Mouse (Mus musculus): ENCODE results near the gene Lifr.

Lifr gene

GRCm38 (mm10) chr15:7081795-7082194, 8.6 kb upstream of the Lifr start:
- DNase-seq: no peak

DNA sequence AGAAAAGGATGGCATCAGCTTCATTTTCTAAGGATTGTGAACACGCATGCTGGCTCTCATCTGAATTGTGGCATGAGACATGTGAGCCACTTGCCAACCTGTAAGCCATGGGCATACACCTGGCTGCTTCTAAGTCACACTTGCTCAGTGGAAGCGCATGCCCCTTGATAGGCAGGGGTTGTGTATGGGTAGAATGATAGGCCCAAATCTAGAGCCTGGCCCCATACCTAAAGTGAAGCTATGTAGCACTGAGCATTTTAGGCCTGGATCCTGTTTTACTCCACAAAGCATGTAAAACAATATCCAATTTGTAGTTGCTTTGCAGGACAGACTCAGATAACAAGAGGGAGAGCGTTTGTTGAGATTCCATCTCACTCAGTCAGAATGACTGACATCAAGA, 7.5 kb upstream of the Lifr start:
- DNase-seq: no peak

- peak; percentile 38 to 56 for DNase-seq
Observed at GRCm38 (mm10) chr15:7084780-7085497, 5.5 kb upstream of the Lifr start.

DNA sequence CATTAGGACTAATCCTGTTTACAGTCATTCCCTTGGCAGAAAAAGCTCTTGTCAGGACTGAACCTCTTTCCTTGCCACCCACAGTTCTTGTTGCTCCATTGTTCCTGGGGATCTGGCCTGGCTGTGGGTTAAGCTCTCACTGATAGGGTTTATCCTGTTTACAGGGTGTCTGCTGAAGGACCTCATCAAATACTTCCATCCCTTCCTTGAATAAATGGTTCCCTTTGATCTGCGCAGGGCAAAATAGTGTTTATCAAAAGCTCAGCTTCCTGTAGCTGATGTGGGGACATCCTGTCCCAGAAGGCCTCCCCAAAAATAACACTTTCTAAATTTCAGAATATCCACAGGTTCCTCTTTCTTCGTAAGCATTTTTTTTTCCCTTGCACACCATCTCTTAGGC, 1.7 kb upstream of the Lifr start:
- DNase-seq: no peak

DNA sequence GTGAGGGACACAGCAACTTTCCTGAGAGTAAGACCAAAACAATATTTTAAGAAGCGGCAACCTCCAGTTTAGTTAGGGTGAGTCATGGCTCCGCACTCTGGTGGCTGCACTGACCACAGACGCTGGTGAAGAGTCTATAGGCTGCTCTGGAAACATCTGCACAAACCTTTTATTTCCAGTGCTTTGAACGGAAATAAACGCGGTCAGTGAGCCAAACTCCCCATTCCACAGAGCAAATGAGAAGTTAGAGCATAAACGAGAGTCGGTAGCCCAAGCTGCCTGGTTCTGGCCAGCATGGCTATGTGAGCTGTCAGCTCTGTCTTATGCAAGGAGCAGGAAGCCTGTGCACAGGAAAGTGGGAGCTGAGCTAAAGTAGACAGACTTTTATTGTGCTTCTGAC, 1.9 kb downstream of the Lifr start:
- no peak for DNase-seq

DNA sequence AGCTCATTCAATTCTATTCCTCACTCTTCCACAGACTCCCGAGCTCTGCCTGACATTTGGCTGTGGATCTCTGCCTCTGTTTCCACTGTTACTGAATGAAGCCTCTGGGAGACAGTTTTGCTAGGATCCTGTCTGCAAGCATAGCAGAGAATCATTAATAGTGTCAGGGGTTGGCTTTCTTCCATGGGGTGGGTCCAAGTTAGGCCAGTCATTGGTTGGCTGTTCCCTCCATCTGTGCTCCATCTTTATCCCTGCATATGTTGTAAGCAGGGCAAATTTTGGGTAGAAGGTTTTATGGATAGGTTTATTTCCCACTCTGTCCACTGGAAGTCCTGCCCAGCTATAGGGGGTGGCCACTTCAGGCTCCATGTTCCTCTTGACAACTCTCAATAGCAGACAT, 9.0 kb downstream of the Lifr start:
- peak; percentile 42 to 54 for DNase-seq

DNA sequence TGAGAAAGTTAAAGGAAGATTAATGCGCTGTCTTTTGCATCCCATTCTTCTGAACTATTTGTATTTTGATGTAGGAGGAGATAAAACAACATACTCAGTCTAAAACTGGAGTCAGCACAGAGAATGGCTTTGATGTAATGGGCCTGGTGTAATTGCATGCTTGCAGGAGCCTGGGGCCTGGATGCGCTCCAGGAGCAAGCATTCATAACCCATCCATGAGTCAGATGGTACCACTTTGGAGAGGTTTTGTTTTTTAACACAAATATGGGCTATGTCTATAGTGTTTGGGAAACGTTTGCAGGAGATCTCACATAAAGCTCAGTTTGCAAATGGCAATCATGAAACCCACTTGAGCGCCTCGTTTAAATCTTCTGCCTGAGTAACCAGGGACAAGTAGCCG, 9.8 kb downstream of the Lifr start:
- peak in 1 of 2 experiments; percentile 25 for DNase-seq

DNA sequence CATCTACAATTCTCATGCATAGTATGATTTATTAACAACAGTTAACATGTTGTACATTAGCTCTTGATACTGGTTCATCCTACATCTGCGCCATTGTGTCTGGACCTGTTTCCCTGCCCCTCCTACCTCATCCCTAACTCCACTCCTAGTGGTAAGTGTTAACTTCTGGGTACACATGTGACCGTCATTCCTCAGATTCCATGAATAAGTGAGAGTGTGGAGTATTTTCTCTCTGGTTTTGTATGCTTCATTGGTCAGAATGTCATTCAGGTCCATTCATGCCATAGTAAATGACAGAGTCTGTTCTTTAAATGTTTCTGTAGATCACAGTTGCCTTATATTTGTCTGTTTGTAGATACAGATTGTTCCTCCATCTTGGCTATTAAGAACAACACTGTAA, 12.6 kb downstream of the Lifr start:
- no peak for DNase-seq

DNA sequence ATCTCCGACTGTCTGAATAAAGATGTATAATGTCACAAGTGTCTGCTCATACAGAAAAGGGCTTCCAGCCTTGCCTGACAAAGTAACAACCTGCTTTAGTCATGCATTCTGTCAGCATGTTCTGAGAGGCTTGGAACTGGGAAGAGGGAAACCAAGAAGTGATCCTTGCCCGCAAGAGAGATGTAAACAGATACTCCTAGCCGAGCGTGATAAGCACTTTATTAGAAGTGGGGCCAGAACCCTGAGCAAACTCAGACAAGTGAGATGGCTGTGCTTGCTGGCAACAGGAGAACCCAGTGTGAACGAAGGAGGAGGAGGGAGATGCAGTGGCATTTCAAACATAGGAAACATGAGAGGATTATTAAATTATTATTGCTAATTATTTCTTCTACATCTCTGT, 14.8 kb downstream of the Lifr start:
- no peak for DNase-seq

DNA sequence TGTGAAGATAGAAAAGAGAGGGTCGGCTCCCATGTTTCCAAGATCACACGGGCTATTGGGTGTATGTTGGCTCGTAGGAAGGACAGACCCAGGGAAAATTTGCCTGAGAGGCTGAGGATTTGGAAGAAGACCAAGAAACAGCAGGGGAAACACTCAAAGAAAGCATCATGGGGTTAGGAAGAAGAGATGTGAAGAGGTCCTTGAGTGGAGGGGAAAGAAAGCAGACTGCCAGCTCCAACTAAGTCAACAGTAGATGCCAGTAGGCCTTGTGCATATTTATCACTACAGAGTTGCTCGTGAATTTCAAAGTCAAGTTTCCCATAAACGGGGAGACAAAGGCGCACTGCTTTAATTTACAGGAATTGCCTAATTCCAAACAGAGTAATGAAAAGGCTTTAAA, 17.7 kb downstream of the Lifr start:
- no peak for DNase-seq

GRCm38 (mm10) chr15:7112227-7112907, 22.0 kb downstream of the Lifr start:
- no peak for DNase-seq

- no peak for DNase-seq
Observed at GRCm38 (mm10) chr15:7113906-7114305, 23.5 kb downstream of the Lifr start.

DNA sequence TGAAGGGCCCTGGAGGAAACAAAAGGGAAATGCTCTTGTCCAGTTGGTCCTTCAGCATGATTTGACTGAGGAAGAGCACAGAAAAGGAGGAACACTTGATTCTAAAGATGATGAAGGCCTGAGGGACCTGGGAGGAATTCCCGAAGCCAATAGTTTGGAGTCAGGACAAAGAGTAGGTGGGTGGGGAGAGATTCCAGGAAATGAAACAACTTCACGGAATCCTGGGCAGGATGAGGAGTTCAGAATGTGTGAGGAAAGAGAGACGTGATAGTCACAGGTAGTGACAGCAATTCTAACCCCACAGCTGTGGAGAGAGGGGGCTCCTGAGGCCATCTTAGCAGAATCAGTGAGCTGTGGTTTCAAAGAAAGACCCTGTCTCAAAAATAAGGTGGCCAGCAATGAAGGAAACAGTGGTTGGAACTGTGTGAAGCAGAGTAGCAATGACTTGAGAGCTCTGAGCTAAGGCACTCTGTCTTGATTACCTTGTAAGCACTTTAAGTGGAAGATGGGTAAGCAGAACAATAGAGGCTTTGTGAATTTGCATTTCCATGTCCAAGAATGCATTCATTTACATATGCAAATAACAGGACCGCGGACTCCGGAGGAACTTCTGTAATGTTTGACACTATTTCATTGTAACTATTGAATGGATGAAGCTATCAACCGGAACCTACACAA, 25.1 kb downstream of the Lifr start:
- DNase-seq: no peak

GRCm38 (mm10) chr15:7116216-7116615, 25.8 kb downstream of the Lifr start:
- DNase-seq: no peak

GRCm38 (mm10) chr15:7116699-7117098, 26.3 kb downstream of the Lifr start:
- DNase-seq: no peak

- DNase-seq: no peak
Observed at GRCm38 (mm10) chr15:7117944-7118343, 27.5 kb downstream of the Lifr start.

DNA sequence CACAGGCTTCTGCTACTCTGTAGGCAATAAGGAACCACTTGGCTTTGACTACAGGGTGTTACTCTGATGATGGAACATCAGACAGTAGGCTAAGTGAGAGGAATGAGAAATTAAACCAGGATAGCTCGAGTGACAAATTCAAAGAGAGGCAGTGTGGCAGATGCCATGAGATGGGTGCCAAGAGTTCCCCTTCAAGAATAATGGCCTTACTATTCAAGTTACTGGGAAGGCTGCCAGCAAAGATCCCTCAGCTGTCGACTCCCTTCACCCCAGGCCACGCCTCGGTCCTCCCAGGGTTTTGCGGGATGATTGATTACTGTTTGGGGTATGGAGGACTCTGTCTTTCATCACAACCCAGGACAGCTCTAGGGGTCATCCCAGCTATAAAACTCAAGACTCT, 28.4 kb downstream of the Lifr start:
- DNase-seq: peak; percentile 79 to 82

GRCm38 (mm10) chr15:7119930-7120512, 29.6 kb downstream of the Lifr start:
- DNase-seq: no peak

DNA sequence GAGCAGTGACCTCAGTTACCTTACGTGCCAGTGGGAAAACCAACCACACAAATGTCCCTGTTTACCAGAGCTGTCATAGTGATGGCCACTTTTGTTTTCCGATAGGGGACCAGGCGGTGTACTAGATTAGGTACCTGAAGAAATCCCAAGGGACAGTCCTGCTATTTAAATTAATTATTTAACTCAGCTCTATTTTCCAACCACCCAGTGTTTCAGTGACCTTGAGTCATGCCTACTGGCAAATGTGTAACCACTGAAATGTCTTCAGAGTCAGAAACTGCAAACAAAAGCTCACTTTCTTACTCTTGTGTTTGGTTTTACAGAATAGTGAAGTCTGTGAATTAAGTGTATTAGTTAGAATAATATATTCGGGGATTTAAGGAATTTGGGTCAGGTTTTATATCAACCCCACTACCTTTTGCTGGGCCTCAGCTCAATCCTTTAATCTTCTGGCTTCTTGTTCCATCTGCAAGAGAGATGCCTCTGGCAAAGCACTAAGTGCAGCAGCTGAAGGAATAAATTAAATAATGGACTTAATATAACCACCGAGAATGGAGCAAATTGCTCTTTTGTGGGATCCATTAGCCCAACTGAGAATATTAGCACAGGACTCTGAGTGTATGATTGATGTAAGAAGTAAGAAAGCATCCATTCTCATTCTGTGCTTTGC, 33.5 kb downstream of the Lifr start:
- no peak for DNase-seq

DNA sequence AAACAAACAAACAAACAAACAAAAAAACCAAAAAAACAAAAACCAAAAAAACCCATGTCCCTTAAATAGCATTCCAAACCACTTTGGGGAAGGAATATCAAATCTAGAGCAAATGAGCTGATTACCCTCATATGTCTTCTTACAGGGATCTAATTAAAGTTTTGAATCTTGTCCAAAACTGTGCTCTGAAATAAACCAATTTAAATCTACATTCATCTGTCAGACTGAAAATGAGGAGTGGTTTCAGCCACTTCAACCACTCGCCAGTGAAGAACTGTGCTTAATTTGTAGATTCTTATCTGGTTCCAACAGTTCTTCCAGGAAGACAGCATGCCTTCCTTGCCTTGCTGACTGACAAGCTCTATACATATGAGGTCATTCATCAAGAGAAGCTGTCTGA, 35.8 kb downstream of the Lifr start:
- no peak for DNase-seq

DNA sequence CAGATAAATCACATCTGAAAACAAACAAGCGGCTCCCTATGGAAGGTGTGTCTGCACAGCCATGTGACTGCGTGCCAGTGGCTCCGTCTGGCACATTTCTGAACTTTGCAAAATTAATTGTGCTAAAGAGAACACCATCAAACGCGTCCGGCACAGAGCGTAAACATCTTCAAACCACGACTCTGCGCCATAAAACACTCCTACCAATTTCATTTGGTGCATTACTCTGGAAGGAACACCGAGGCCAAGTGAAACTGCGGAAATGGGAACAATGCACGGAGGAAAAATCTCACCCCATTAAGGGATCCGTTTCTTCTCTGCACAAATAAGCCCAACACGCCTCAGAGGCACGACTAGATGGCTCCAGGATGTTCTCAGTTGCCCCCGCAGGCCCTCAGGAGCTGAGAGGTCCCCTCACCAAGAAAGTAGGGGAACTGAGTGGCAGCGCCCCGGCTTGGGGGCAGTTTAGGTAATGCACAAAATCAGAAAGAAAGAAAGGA, 38.3 kb downstream of the Lifr start:
- DNase-seq: peak in 1 of 2 experiments; percentile 37

DNA sequence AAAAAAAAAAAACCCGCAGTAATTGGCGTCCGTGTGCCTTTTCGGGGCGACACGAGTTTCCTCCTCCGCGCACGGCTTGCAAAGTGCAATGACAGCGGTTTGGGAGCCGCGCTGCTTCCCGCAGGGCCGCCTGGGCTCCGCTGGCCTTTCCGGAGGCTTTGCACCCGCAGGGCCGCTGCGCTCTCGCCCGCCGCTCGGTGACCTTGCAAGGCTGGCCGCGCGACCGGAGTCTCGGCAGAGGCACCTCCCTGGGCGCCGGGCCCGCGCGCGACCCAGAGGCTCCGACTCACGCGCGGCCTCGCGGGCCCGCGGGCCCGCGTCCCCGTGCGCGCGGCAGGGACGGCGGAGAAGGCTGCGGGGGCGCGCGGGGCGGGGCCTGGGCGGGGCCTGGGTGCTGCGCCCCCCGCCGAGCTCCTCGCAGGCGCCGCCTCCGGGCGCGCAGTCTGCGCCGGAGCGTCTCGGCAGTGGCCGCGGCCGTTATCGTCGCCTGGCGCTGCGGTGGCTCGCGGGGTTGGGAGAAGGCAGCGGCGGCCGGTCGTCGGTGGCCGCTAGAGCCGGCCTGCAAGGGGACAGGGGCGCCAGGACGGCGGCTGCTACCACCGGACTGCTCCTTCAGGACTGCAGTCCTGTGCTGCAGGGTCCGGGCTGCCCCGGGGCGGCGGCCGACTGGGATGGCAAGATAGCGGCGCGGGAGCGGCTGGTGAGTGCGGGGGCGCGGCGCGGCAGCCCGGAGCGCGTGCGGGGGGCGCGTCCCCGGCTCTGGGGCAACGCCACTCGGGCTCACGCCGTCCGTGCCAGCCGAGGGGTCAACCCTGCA, 38.9 kb downstream of the Lifr start:
- DNase-seq: peak; percentile 91 to 94
